9 mouse cellular contexts compared by ENCODE assay signal in genomic region chr5:135395826-135396225, GRCm38 (mm10). TPM values are rescaled to one million over a fixed set of nuclear protein-coding genes. Genes with fewer than 3 reads are reported as not detected.
DNase-seq lines count a peak whose midpoint lies in the region; ATAC-seq lines count a peak whose summit lies in the region.
"Had no signal": no experiment of that assay in that cellular context is flagged by ENCODE, and none has a peak within 500 bp of the region (broad histone marks: within the 10 kb centered on the region; RNA-seq: fewer than 3 reads in every experiment).

No protein-coding gene starts in this region.

- DNase-seq in cerebellum, postnatal 10 days: peak; percentile 66 to 67
- no peak for DNase-seq in cerebellum, adult 11 months
- DNase-seq in midbrain, embryonic 14.5 days: peak; percentile 76
- peak; percentile 42 for DNase-seq in limb, embryonic 10.5 days (ENCODE audit: low spot score)
- peak; percentile 45 for DNase-seq in right cerebral cortex, postnatal 14 days
- no peak for DNase-seq in gastrocnemius, postnatal 14 days

- no peak overlapping the region for H3K27ac ChIP-seq in midbrain, embryonic 14.5 days (replicated peaks; ENCODE audit: low read depth, low read length)
- H3K27ac ChIP-seq in midbrain, embryonic 16.5 days (ENCODE audit: low read length): no peak overlapping the region
- no peak overlapping the region for H3K27ac ChIP-seq in limb, embryonic 10.5 days

- no peak overlapping the region for H3K4me2 ChIP-seq in midbrain, embryonic 14.5 days (ENCODE audit: low read length)
- no peak overlapping the region for H3K4me2 ChIP-seq in midbrain, embryonic 16.5 days (ENCODE audit: low read length)

- peaks cover 8% of the 10 kb centered on the region for H3K4me1 ChIP-seq in midbrain, embryonic 14.5 days (ENCODE audit: control insufficient read depth, insufficient read depth, low read length)
- peaks cover 14% of the 10 kb centered on the region for H3K4me1 ChIP-seq in midbrain, embryonic 16.5 days (ENCODE audit: control insufficient read depth, insufficient read depth, low read length)
- H3K4me1 ChIP-seq in limb, embryonic 10.5 days: peaks cover 12% of the 10 kb centered on the region

- no peak for ATAC-seq in midbrain, embryonic 14.5 days (ENCODE audit: low FRiP score, low TSS enrichment)
- ATAC-seq in midbrain, embryonic 16.5 days: no peak
- peak; percentile 65 for ATAC-seq in common myeloid progenitor, adult 5-6 weeks (replicated peaks; ENCODE audit: low read depth, poor library complexity, severe bottlenecking)

- intact Hi-C loops in gastrocnemius, postnatal 14 days (cut with DNase I; ENCODE audit: low total_unique reads): loop anchor here (5.0 kb wide), 1 partner anchor 91 kb away; no protein-coding TSS in a partner anchor

- no peak overlapping the region for H3K9ac ChIP-seq in midbrain, embryonic 14.5 days (replicated peaks; ENCODE audit: low read length)
- no peak overlapping the region for H3K9ac ChIP-seq in midbrain, embryonic 16.5 days (ENCODE audit: low read depth, low read length)

- WGBS in midbrain, embryonic 14.5 days: 52% methylated on average over 5 of the region's 5 CpGs
- 53% methylated on average over 5 of the region's 5 CpGs for WGBS in midbrain, embryonic 16.5 days
- WGBS in limb, embryonic 10.5 days: 51% methylated on average over 5 of the region's 5 CpGs

- H3K27me3 ChIP-seq in midbrain, embryonic 14.5 days (ENCODE audit: control insufficient read depth, insufficient read depth, low read length): no peaks in the 10 kb centered on the region
- no peaks in the 10 kb centered on the region for H3K27me3 ChIP-seq in midbrain, embryonic 16.5 days (ENCODE audit: control insufficient read depth, insufficient read depth, low read depth, low read length)
- H3K27me3 ChIP-seq in limb, embryonic 10.5 days (ENCODE audit: low read depth, poor library complexity, severe bottlenecking): no peaks in the 10 kb centered on the region

- no peak overlapping the region for H3K4me3 ChIP-seq in midbrain, embryonic 14.5 days (replicated peaks; ENCODE audit: low read depth, low read length)
- no peak overlapping the region for H3K4me3 ChIP-seq in midbrain, embryonic 16.5 days (ENCODE audit: low read depth, low read length)
- no peak overlapping the region for H3K4me3 ChIP-seq in limb, embryonic 10.5 days

- peaks cover 15% of the 10 kb centered on the region for H3K36me3 ChIP-seq in midbrain, embryonic 14.5 days (ENCODE audit: control insufficient read depth, insufficient read depth, low read length)
- H3K36me3 ChIP-seq in midbrain, embryonic 16.5 days (ENCODE audit: control insufficient read depth, insufficient read depth, low read length): peaks cover 6% of the 10 kb centered on the region
- H3K36me3 ChIP-seq in limb, embryonic 10.5 days: peaks cover 19% of the 10 kb centered on the region

- H3K9me3 ChIP-seq in midbrain, embryonic 14.5 days (ENCODE audit: control insufficient read depth, low read length): no peaks in the 10 kb centered on the region
- H3K9me3 ChIP-seq in midbrain, embryonic 16.5 days (replicated peaks; ENCODE audit: control insufficient read depth, low read length, poor library complexity, severe bottlenecking): no peaks in the 10 kb centered on the region
- no peaks in the 10 kb centered on the region for H3K9me3 ChIP-seq in limb, embryonic 10.5 days (replicated peaks)

RNA-seq across cellular contexts. Expression of gene Pom121, which starts 1.5 kb away (rescaled TPM):
- 14.4 and 15.2 TPM in 2 replicates for polyA plus RNA-seq in midbrain, embryonic 14.5 days (2014; fragmentation: Nextera tagmentation; extraction: Ambion mirVana)
- polyA plus RNA-seq in midbrain, embryonic 16.5 days (2015; fragmentation: Nextera tagmentation; extraction: Ambion mirVana): 8.7 and 9.9 TPM in 2 replicates
- 10.5 and 19.6 TPM in 2 replicates for total RNA-seq in common myeloid progenitor, adult 5-6 weeks (2017)
- 23.0 and 23.4 TPM in 2 replicates for polyA plus RNA-seq in limb, embryonic 10.5 days (2016; fragmentation: Nextera tagmentation; extraction: Ambion mirVana)
- total RNA-seq in gastrocnemius, postnatal 14 days (2021): 1 to 10 TPM; 7.8 to 9.3 TPM

RNA-seq across cellular contexts. Expression of gene Nsun5, which starts 26.1 kb away (rescaled TPM):
- polyA plus RNA-seq in midbrain, embryonic 14.5 days (2014; fragmentation: Nextera tagmentation; extraction: Ambion mirVana): 21.9 and 30.9 TPM in 2 replicates
- 34.1 and 36.4 TPM in 2 replicates for polyA plus RNA-seq in midbrain, embryonic 16.5 days (2015; fragmentation: Nextera tagmentation; extraction: Ambion mirVana)
- 16.8 and 23.2 TPM in 2 replicates for total RNA-seq in common myeloid progenitor, adult 5-6 weeks (2017)
- 53.2 and 58.5 TPM in 2 replicates for polyA plus RNA-seq in limb, embryonic 10.5 days (2016; fragmentation: Nextera tagmentation; extraction: Ambion mirVana)
- total RNA-seq in gastrocnemius, postnatal 14 days (2021): 1 to 10 TPM; 5.2 to 8.1 TPM

RNA-seq across cellular contexts. Expression of gene Trim50, which starts 42.7 kb away (rescaled TPM):
- polyA plus RNA-seq in midbrain, embryonic 14.5 days (2014; fragmentation: Nextera tagmentation; extraction: Ambion mirVana): not detected in 2 replicates
- polyA plus RNA-seq in midbrain, embryonic 16.5 days (2015; fragmentation: Nextera tagmentation; extraction: Ambion mirVana): not detected in 2 replicates
- total RNA-seq in common myeloid progenitor, adult 5-6 weeks (2017): not detected in 2 replicates
- not detected in 2 replicates for polyA plus RNA-seq in limb, embryonic 10.5 days (2016; fragmentation: Nextera tagmentation; extraction: Ambion mirVana)
- total RNA-seq in gastrocnemius, postnatal 14 days (2021): not detected
- polyA plus RNA-seq: large intestine, adult 2 months had no signal

RNA-seq across cellular contexts. Expression of gene Fkbp6, which starts 46.0 kb away (rescaled TPM):
- 0.38 TPM in 1 of 2 replicates, not detected in the other for polyA plus RNA-seq in midbrain, embryonic 14.5 days (2014; fragmentation: Nextera tagmentation; extraction: Ambion mirVana)
- polyA plus RNA-seq in midbrain, embryonic 16.5 days (2015; fragmentation: Nextera tagmentation; extraction: Ambion mirVana): 0.34 and 0.45 TPM in 2 replicates
- not detected in 2 replicates for total RNA-seq in common myeloid progenitor, adult 5-6 weeks (2017)
- polyA plus RNA-seq in limb, embryonic 10.5 days (2016; fragmentation: Nextera tagmentation; extraction: Ambion mirVana): not detected in 2 replicates
- not detected for total RNA-seq in gastrocnemius, postnatal 14 days (2021)
- polyA plus RNA-seq: large intestine, adult 2 months had no signal

Comparison
In these comparisons a context has a peak if more than half of its experiments do, and no peak if none do; other contexts are left out.
1. DNase-seq: peak in cerebellum, postnatal 10 days (2 of 2), midbrain, embryonic 14.5 days (single experiment), limb, embryonic 10.5 days (single experiment) and right cerebral cortex, postnatal 14 days (single experiment); none in cerebellum, adult 11 months (single experiment) and gastrocnemius, postnatal 14 days (single experiment).